Mouse (Mus musculus) liver, embryonic 14.5 days (tissue): ENCODE results near the gene Map4k1. TPM values are rescaled to one million over a fixed set of nuclear protein-coding genes. Genes with fewer than 3 reads are reported as not detected.

Experiments
- ATAC-seq: fragments of 200-750 bp; cut with Nextera tagmentation; 2 replicates; pipeline ENCODE4 v1.8.0; 2017; ENCODE audit warnings: moderate number of reproducible peaks, mild to moderate bottlenecking, moderate library complexity; ENCODE audit not compliant: insufficient read depth
- DNase-seq, 3 experiments: peaks; one replicate each; pipeline ENCODE4 v3.0.0-alpha.2; 2012 to 2013; ENCODE audit warnings: low read depth in 3 of 3, low spot score in 3 of 3
- H3K27ac ChIP-seq: fragments of 300-500 bp; sonication (generic); 2 replicates; pipeline ENCODE4 v1.5.1; 2014; ENCODE audit warnings: moderate library complexity, mild to moderate bottlenecking, control low read depth, inconsistent platforms
- H3K27me3 ChIP-seq: fragments of 300-500 bp; sonication (generic); 2 replicates; pipeline ENCODE4 v1.6.1; 2014; ENCODE audit warnings: mild to moderate bottlenecking, low read length, moderate library complexity; ENCODE audit not compliant: control insufficient read depth, insufficient read depth
- H3K36me3 ChIP-seq: fragments of 300-500 bp; sonication (generic); replicated peaks from 2 replicates; pipeline ENCODE4 v1.6.1; 2014; ENCODE audit warnings: low read depth; ENCODE audit not compliant: control insufficient read depth, insufficient read depth
- H3K4me1 ChIP-seq, 2 experiments: fragments of 200-500 bp in 1 of 2; fragments of 300-500 bp in 1 of 2; sonication (generic) in 1 of 2; replicated peaks; 2 replicates each; pipeline ENCODE4 v1.6.1; 2012 to 2014; ENCODE audit warnings: antibody characterized with exemption in 1 of 2, inconsistent platforms in 1 of 2, low read length in 1 of 2; ENCODE audit not compliant: control insufficient read depth in 2 of 2, insufficient read depth in 2 of 2
- H3K4me2 ChIP-seq: fragments of 300-500 bp; sonication (generic); 2 replicates; pipeline ENCODE4 v1.6.1; 2014; ENCODE audit warnings: low read depth, mild to moderate bottlenecking, control low read depth, moderate library complexity
- H3K4me3 ChIP-seq, 2 experiments: fragments of 200-500 bp in 1 of 2; fragments of 300-500 bp in 1 of 2; sonication (generic) in 1 of 2; 2 replicates each; pipeline ENCODE4 v1.5.1; 2012 to 2014; ENCODE audit warnings: low read depth in 2 of 2, low read length in 2 of 2, mild to moderate bottlenecking in 2 of 2, control low read depth in 1 of 2, inconsistent platforms in 1 of 2, moderate library complexity in 1 of 2; ENCODE audit not compliant: insufficient read depth in 1 of 2
- H3K9ac ChIP-seq: fragments of 300-500 bp; sonication (generic); replicated peaks from 2 replicates; pipeline ENCODE4 v1.6.1; 2014; ENCODE audit warnings: mild to moderate bottlenecking, control low read depth, moderate library complexity
- H3K9me3 ChIP-seq: fragments of 300-500 bp; sonication (generic); 2 replicates; pipeline ENCODE4 v1.6.1; 2016; ENCODE audit warnings: low read length, mixed read lengths; ENCODE audit not compliant: control insufficient read depth
- CTCF ChIP-seq: IDR thresholded peaks from 2 replicates; pipeline ENCODE4 v1.5.1; 2016; ENCODE audit warnings: antibody characterized with exemption, low read depth, control low read depth
- EP300 ChIP-seq: IDR thresholded peaks from 2 replicates; pipeline ENCODE4 v1.6.1; 2016; ENCODE audit warnings: antibody characterized with exemption, low read depth
- WGBS: fragments of 180-500 bp; shearing (Covaris S2); extraction: QIAGEN DNeasy Blood & Tissue Kit; methylation state at CpG from one replicate; pipeline ENCODE4 v1.1.7; 2014; ENCODE audit not compliant: insufficient replicate concordance; 5-methylcytosine and 5-hydroxymethylcytosine counted together
- polyA plus RNA-seq, 2 experiments: library from polyadenylated mRNA; depleted of rRNA in 1 of 2; stranded (reverse) in 1 of 2; unstranded in 1 of 2; fragments of >200 nt; fragmentation: Nextera tagmentation in 1 of 2; extraction: Ambion mirVana in 1 of 2; gene quantifications; 2 replicates each; pipeline versions ENCODE4 v1.2.1 to v1.2.3; 2012 to 2014

The Map4k1 gene
- polyA plus RNA-seq, 2 experiments = 16.7 to 24.9 TPM

DNA sequence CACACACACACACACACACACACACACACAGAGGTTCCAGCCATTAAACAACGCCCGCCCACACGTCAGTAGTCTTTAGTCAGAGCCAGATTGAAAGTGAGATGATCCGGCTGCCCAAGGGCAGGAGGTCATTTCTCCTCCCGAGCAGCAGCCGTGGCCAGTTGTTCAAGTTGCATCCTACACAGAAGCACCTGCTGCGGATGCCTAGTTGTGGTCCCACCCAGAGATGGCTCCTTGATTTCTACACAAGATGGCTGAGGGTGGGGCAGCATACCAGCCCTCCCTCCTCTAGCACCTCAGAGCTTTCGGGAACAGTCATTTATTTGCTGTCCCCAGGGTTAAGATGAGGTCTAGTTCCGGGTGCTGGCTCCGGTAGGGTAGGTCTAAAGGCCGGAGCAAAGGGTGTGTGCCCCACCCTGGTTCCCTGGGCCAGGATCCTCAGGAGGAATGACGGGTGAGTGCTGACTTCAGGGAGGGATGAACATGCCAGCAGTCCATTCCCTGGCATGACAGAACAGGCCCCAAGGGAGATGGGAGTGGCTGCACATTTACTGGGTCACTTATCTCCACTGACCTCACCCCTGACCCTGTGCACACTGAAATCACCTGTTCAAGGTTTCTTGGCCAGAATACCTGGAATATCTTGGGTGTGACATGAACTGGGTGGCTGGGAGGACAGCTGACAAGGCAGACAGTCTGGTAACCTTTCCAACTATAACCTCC is 12.0 kb upstream of the Map4k1 start:
- peaks cover 24% of the 10 kb centered on the region for H3K36me3 ChIP-seq
- 0 out of 4 replicates have a peak, but pooled peaks cover 0 to 5% of the 10 kb centered on the region in 2 experiments for H3K4me1 ChIP-seq
- no peak overlapping the region for H3K4me3 ChIP-seq
- H3K9me3 ChIP-seq = no peaks in the 10 kb centered on the region
- H3K9ac ChIP-seq = no peak overlapping the region
- 74% methylated on average over 12 of the region's 12 CpGs for WGBS
- DNase-seq (no peak), ATAC-seq (no peak)
- H3K27me3 ChIP-seq = no peaks in the 10 kb centered on the region
- TF ChIP-seq EP300 (no peak), CTCF (no peak)
- H3K4me2 ChIP-seq = no peak overlapping the region
- no peak overlapping the region for H3K27ac ChIP-seq

DNA sequence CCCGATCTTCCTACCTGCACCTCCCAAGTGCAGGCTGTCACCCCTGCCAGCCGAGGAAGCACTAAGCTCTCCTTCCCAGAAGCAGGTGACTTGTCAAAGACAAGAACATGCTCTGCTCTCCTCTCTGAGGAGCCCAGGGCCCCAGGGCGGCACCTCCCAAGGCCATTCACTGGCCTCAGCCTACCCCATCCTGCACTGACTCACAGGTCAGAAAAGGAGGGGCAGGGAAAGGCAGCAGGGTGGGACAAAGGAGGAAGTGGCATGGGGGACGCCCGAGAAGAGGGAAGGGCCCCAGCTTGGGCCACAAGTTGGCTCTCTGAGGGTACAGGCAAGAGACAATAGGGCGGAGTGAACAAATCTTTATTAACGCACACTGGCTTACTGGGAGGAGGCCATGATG is 10.8 kb upstream of the Map4k1 start:
- no peak overlapping the region for H3K9ac ChIP-seq
- TF ChIP-seq CTCF = no peak
- no peak for TF ChIP-seq EP300
- no peaks in the 10 kb centered on the region for H3K9me3 ChIP-seq
- H3K4me3 ChIP-seq = no peak overlapping the region
- H3K36me3 ChIP-seq = peaks cover 28% of the 10 kb centered on the region
- 0 out of 4 replicates have a peak, but pooled peaks cover 0 to 5% of the 10 kb centered on the region in 2 experiments for H3K4me1 ChIP-seq
- H3K27ac ChIP-seq = no peak overlapping the region
- DNase-seq = no peak
- 71% methylated on average over 7 of the region's 7 CpGs for WGBS
- no peaks in the 10 kb centered on the region for H3K27me3 ChIP-seq
- no peak overlapping the region for H3K4me2 ChIP-seq
- ATAC-seq = no peak

DNA sequence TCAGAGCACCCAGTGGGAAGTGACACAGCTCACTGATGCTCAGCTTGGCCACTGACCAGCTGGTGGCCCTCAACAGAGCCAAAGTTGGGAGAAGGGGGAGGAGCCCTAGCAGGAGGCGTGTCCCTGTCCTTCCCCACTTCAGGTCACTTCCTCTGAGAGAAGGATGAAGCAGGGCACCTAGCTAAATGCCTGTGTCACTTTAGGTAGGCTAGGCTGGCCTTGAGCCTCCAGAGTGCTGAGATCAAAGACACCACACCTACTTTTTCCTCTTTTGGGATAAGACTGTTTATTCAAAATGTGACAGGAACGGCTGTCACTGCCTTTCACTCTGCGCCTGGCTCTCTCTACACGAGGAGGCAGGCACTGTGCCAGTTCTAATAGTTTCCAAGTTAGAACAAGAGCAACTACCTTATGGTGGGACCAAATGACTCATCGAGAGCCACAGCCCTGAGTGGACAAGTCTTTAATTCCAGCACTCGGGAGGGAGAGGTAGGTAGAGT is 10.0 kb upstream of the Map4k1 start:
- no peak for ATAC-seq
- 0 out of 4 replicates have a peak, but pooled peaks cover 0 to 5% of the 10 kb centered on the region in 2 experiments for H3K4me1 ChIP-seq
- H3K4me2 ChIP-seq = no peak overlapping the region
- 72% methylated on average over 6 of the region's 6 CpGs for WGBS
- H3K27me3 ChIP-seq = no peaks in the 10 kb centered on the region
- no peak overlapping the region for H3K27ac ChIP-seq
- peaks cover 36% of the 10 kb centered on the region for H3K36me3 ChIP-seq
- no peak for TF ChIP-seq CTCF
- TF ChIP-seq EP300 = no peak
- H3K9me3 ChIP-seq = no peaks in the 10 kb centered on the region
- H3K9ac ChIP-seq = no peak overlapping the region
- DNase-seq = no peak
- no peak overlapping the region for H3K4me3 ChIP-seq

DNA sequence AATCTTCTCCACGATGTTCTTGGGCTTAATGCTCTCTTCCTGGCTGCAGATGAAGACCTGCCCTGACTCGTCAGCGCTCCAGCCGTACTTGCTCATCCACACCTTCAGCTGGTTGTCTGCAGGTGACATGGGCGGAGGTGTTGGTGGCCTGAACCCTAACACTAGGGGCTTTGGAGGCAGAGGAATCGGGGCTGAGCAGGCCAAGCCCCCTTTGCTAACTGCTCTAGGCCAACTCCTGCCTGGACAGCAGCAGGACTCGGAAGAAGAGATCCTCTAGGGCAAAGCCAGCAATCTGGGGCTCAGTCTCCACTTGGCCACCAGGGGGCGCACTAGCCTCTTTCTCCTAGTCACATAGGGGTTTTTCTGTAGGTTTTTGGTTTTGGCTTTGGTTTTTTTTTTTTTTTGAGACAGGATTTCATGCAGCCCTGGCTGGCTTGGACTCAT is 9.3 kb upstream of the Map4k1 start:
- Histone ChIP-seq H3K4me2 (no peak overlapping the region), H3K4me3 (no peak overlapping the region), H3K27ac (no peak overlapping the region), H3K27me3 (no peaks in the 10 kb centered on the region), H3K9me3 (no peaks in the 10 kb centered on the region), H3K4me1 (0 out of 4 replicates have a peak, but pooled peaks cover 0 to 5% of the 10 kb centered on the region in 2 experiments), H3K36me3 (peaks cover 43% of the 10 kb centered on the region), H3K9ac (no peak overlapping the region)
- TF ChIP-seq CTCF = peak; percentile 93
- no peak for TF ChIP-seq EP300
- ATAC-seq (no peak), DNase-seq (peak in 2 of 3 experiments; percentile 55 to 65)
- WGBS = 67% methylated on average over 8 of the region's 8 CpGs

DNA sequence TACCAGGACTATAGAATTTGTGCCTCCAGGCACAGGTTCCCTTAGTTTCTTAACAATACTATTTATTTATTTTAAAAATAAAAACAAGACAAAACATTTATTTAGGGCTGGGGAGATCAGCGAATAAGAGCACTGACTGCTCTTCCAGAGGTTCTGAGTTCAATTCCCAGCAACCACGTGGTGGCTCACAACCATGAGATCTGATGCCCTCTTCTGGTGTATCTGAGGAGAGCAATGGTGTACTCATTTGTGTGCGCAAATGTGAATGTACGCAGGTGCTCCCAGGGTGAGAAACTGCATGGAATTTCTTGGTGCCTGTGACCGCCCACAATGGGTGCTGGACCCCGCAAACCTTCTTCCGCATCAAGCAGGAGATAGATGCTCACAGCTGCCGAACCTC is 8.8 kb upstream of the Map4k1 start:
- Histone ChIP-seq H3K36me3 (peaks cover 48% of the 10 kb centered on the region), H3K4me2 (no peak overlapping the region), H3K9ac (no peak overlapping the region), H3K4me3 (no peak overlapping the region), H3K27me3 (no peaks in the 10 kb centered on the region), H3K9me3 (no peaks in the 10 kb centered on the region), H3K4me1 (0 out of 4 replicates have a peak, but pooled peaks cover 0 to 5% of the 10 kb centered on the region in 2 experiments), H3K27ac (no peak overlapping the region)
- WGBS = 76% methylated on average over 8 of the region's 8 CpGs
- no peak for DNase-seq
- no peak for TF ChIP-seq EP300
- peak; percentile 18; the same call in 1 of the 2 replicates for TF ChIP-seq CTCF
- no peak for ATAC-seq
